Mouse (Mus musculus) MN1 (cell line): ENCODE measurements at regions not wholly inside any gene's neighbourhood (a gene's known extent, or its start where the extent isn't known, plus 50 kb on each side); places are given as distances from the start of the nearest gene placed in this dataset.

ENCODE experiments used
- DNase-seq: peaks from one replicate; pipeline ENCODE4 v3.0.0-alpha.2; 2016; ENCODE audit warnings: low spot score

- no peak for DNase-seq
These were observed 81.0 kb upstream of the Sertad2 start for GRCm38 (mm10) chr11:20462076-20462475.

- DNase-seq, result no peak
These were observed 79.8 kb upstream of the Sertad2 start for GRCm38 (mm10) chr11:20463173-20463681.

- DNase-seq, result no peak
These were observed 78.5 kb upstream of the Sertad2 start for GRCm38 (mm10) chr11:20464564-20464963.

- no peak for DNase-seq
These were observed 76.5 kb upstream of the Sertad2 start for GRCm38 (mm10) chr11:20466591-20466990.

GRCm38 (mm10) chr11:20468319-20469018, 74.6 kb upstream of the Sertad2 start:
- DNase-seq, result no peak

GRCm38 (mm10) chr11:20469368-20469767, 73.7 kb upstream of the Sertad2 start:
- DNase-seq, result no peak

GRCm38 (mm10) chr11:20470396-20470795, 72.7 kb upstream of the Sertad2 start:
- DNase-seq, result no peak

GRCm38 (mm10) chr11:20472336-20472735, 70.7 kb upstream of the Sertad2 start:
- no peak for DNase-seq

GRCm38 (mm10) chr11:20475629-20476028, 67.4 kb upstream of the Sertad2 start:
- no peak for DNase-seq

GRCm38 (mm10) chr11:20476494-20476893, 66.6 kb upstream of the Sertad2 start:
- DNase-seq, result no peak

GRCm38 (mm10) chr11:20477183-20478037, 65.6 kb upstream of the Sertad2 start:
- DNase-seq, result peak; percentile 98

- DNase-seq, result no peak
These were observed 62.4 kb upstream of the Sertad2 start for GRCm38 (mm10) chr11:20480632-20481031.

- no peak for DNase-seq
These were observed 57.7 kb upstream of the Sertad2 start for GRCm38 (mm10) chr11:20485371-20485770.
